Mouse (Mus musculus) kidney, postnatal 14 days (tissue): ENCODE results near the gene Ano1.

Experiments used
- DNase-seq: peaks from one replicate; pipeline ENCODE4 v3.0.0; 2022; ENCODE audit warnings: mixed read lengths

The Ano1 gene

GRCm38 (mm10) chr7:144634450-144634849 lies 117.3 kb downstream of the Ano1 start:
- DNase-seq, result no peak

GRCm38 (mm10) chr7:144632321-144632720 lies 119.5 kb downstream of the Ano1 start:
- DNase-seq, result no peak

GRCm38 (mm10) chr7:144630622-144631021 lies 121.2 kb downstream of the Ano1 start:
- DNase-seq, result no peak

GRCm38 (mm10) chr7:144628334-144628915 lies 123.3 kb downstream of the Ano1 start:
- DNase-seq, result no peak

- DNase-seq, result no peak
Observed at GRCm38 (mm10) chr7:144627606-144628333, 124.0 kb downstream of the Ano1 start.

- no peak for DNase-seq
Observed at GRCm38 (mm10) chr7:144626042-144626441, 125.7 kb downstream of the Ano1 start.

GRCm38 (mm10) chr7:144620721-144621681 lies 130.8 kb downstream of the Ano1 start:
- no peak for DNase-seq

- no peak for DNase-seq
Observed at GRCm38 (mm10) chr7:144620315-144620714, 131.5 kb downstream of the Ano1 start.

GRCm38 (mm10) chr7:144615343-144615742 lies 136.4 kb downstream of the Ano1 start:
- no peak for DNase-seq

GRCm38 (mm10) chr7:144612829-144613228 lies 138.9 kb downstream of the Ano1 start:
- DNase-seq, result no peak

- no peak for DNase-seq
Observed at GRCm38 (mm10) chr7:144612351-144612750, 139.4 kb downstream of the Ano1 start.

- no peak for DNase-seq
Observed at GRCm38 (mm10) chr7:144611595-144611994, 140.2 kb downstream of the Ano1 start.

GRCm38 (mm10) chr7:144609568-144609967 lies 142.2 kb downstream of the Ano1 start:
- DNase-seq, result no peak

GRCm38 (mm10) chr7:144607862-144608261 lies 143.9 kb downstream of the Ano1 start:
- DNase-seq, result no peak

- no peak for DNase-seq
Observed at GRCm38 (mm10) chr7:144604735-144605134, 147.0 kb downstream of the Ano1 start.

GRCm38 (mm10) chr7:144604291-144604690 lies 147.5 kb downstream of the Ano1 start:
- DNase-seq, result no peak

GRCm38 (mm10) chr7:144600333-144600900 lies 151.4 kb downstream of the Ano1 start:
- no peak for DNase-seq

- no peak for DNase-seq
Observed at GRCm38 (mm10) chr7:144589508-144589907, 162.3 kb downstream of the Ano1 start.

GRCm38 (mm10) chr7:144587291-144587690 lies 164.5 kb downstream of the Ano1 start:
- peak; percentile 49 for DNase-seq

GRCm38 (mm10) chr7:144585648-144586047 lies 166.1 kb downstream of the Ano1 start:
- peak; percentile 82 for DNase-seq

- peak; percentile 45 for DNase-seq
Observed at GRCm38 (mm10) chr7:144583619-144584018, 168.2 kb downstream of the Ano1 start.

- DNase-seq, result peak; percentile 96
Observed at GRCm38 (mm10) chr7:144582284-144582980, 169.3 kb downstream of the Ano1 start, which contains the start of gene Fadd. Gene Fadd (minus strand): TSS chr7:144582463.
